Mouse (Mus musculus): ENCODE measurements around the gene Sec1. TPM values are rescaled to one million over a fixed set of nuclear protein-coding genes. Genes with fewer than 3 reads are reported as not detected.
A peak's percentile ranks its signal among the peaks of the same experiment; 100 is the strongest.

Gene Sec1
- polyA plus RNA-seq, 1 experiment from 2014 or later, result 0.52 TPM

DNA sequence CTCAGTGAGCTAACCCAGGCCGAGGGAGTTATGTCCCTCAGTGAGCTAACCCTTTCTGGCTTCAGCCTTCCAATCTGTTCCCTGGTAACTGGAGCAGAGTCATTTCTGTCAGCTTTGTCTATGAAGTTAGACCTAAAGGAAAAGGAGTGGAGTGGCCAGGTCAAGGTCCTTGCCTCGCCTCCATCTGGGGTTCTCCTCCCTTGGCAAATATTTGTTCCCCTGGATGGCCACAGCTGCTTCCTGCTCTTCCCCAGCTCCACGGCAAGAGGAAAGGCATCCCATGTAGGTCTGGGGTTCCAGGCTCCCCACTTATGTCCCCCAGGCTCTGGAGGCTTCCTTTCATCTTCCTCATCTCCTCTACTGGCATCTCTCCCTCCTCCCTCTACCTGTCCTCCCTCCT, 33.4 kb upstream of the Sec1 start:
- ATAC-seq (replicated peaks; ENCODE audit: low FRiP score), result no peak
- Histone ChIP-seq H3K27ac (ENCODE audit: low read depth, low read length) (no peak overlapping the region), H3K4me2 (ENCODE audit: low read depth, low read length, severe bottlenecking) (no peak overlapping the region), H3K4me3 (ENCODE audit: low read depth, low read length) (no peak overlapping the region), H3K9me3 (ENCODE audit: control insufficient read depth, low read length) (no peaks in the 10 kb centered on the region), H3K27me3 (ENCODE audit: control insufficient read depth, insufficient read depth, low read length) (no peaks in the 10 kb centered on the region), H3K9ac (ENCODE audit: low read length) (no peak overlapping the region), H3K36me3 (ENCODE audit: control insufficient read depth, insufficient read depth, low read length) (peaks cover 13% of the 10 kb centered on the region; the same call in 1 of the 2 replicates), H3K4me1 (replicated peaks; ENCODE audit: control insufficient read depth, insufficient read depth, low read length) (no peaks in the 10 kb centered on the region)
- DNase-seq (ENCODE audit: low spot score), result peak; percentile 41
- WGBS, result 89% methylated on average over 3 of the region's 3 CpGs

DNA sequence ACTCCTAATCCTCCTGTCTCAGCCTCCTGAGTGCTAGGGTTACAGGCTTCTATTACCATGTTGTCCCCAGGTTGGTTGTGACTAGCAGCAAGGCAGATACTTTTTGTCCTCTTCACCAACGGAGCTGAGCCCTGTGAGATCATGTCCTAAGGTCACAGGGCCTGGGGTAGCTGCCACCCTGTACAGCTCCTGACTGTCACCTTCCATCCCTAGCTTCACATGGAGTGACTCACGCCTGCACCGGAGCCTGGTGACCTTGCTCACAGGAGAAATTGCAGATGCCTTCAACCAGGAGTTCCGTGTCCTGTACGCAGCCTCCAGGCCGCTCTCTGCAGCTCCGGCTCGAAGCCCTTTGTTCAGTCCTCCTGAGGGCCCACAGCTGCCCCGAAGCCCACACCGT, 32.2 kb upstream of the Sec1 start:
- Histone ChIP-seq H3K36me3 (ENCODE audit: control insufficient read depth, insufficient read depth, low read length) (peaks cover 13% of the 10 kb centered on the region; the same call in 1 of the 2 replicates), H3K4me1 (replicated peaks; ENCODE audit: control insufficient read depth, insufficient read depth, low read length) (no peaks in the 10 kb centered on the region), H3K4me3 (ENCODE audit: low read depth, low read length) (no peak overlapping the region), H3K4me2 (ENCODE audit: low read depth, low read length, severe bottlenecking) (no peak overlapping the region), H3K9me3 (ENCODE audit: control insufficient read depth, low read length) (no peaks in the 10 kb centered on the region), H3K9ac (ENCODE audit: low read length) (no peak overlapping the region), H3K27ac (ENCODE audit: low read depth, low read length) (no peak overlapping the region), H3K27me3 (ENCODE audit: control insufficient read depth, insufficient read depth, low read length) (no peaks in the 10 kb centered on the region)
- 96% methylated on average over 10 of the region's 10 CpGs for WGBS
- peak; percentile 48 for DNase-seq (ENCODE audit: low spot score)
- ATAC-seq (replicated peaks; ENCODE audit: low FRiP score), result no peak

DNA sequence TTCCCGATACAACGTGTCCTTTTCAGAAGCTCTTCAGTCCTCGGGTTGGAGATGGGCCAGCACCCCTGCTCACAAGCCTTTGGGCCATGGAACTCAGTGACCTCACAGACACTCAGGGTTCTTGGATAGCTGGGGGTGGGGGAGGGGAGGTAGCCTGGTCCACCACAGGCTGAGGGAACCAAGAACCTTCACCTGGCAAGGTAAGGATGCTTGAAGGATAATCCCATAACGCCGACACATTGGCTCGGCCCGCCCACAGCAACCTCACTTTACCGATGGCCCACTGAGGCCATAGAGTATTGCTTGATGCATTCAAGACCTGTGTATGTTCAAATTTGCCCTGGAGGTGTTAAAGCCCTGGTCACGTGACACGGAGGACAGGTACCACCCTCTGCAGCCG, 31.5 kb upstream of the Sec1 start, which contains the start of gene Spaca4:
Gene Spaca4, minus strand, starts transcription at position 101 of the 400 bp plus-strand sequence.
- H3K27me3 ChIP-seq (ENCODE audit: control insufficient read depth, insufficient read depth, low read length), result no peaks in the 10 kb centered on the region
- no peaks in the 10 kb centered on the region for H3K4me1 ChIP-seq (replicated peaks; ENCODE audit: control insufficient read depth, insufficient read depth, low read length)
- WGBS, result 94% methylated on average over 11 of the region's 11 CpGs
- ATAC-seq (replicated peaks; ENCODE audit: low FRiP score), result no peak
- H3K4me3 ChIP-seq (ENCODE audit: low read depth, low read length), result no peak within 1 kb of the TSS
- DNase-seq (ENCODE audit: low spot score), result no peak
- H3K4me2 ChIP-seq (ENCODE audit: low read depth, low read length, severe bottlenecking), result no peak within 1 kb of the TSS
- no peak within 1 kb of the TSS for H3K9ac ChIP-seq (ENCODE audit: low read length)
- no peaks in the 10 kb centered on the region for H3K9me3 ChIP-seq (ENCODE audit: control insufficient read depth, low read length)
- H3K27ac ChIP-seq (ENCODE audit: low read depth, low read length), result no peak within 1 kb of the TSS
- H3K36me3 ChIP-seq (ENCODE audit: control insufficient read depth, insufficient read depth, low read length), result peaks cover 16% of the 10 kb centered on the region

DNA sequence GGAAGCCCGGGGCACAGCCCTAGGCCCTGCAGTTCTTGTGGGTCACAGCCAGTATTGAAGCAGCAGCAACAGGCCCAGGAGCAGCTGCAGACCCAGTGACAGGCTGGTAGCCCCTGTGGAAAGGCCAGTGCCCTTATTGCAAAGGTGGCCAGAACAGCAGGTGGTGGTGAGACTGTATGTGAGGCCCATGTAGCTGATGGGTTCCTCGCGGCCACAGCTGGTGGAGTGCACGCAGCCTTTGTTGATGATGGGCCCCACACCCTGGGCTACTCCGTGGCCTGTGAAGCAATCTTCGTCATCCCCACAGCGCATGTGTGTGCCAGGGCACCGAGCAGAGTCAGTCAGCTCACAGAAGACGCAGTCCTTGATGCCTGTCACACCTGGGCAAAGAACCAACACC, 30.9 kb upstream of the Sec1 start:
- Histone ChIP-seq H3K9ac (ENCODE audit: low read length) (no peak overlapping the region), H3K4me1 (replicated peaks; ENCODE audit: control insufficient read depth, insufficient read depth, low read length) (no peaks in the 10 kb centered on the region), H3K4me2 (ENCODE audit: low read depth, low read length, severe bottlenecking) (no peak overlapping the region), H3K4me3 (ENCODE audit: low read depth, low read length) (no peak overlapping the region), H3K27me3 (ENCODE audit: control insufficient read depth, insufficient read depth, low read length) (no peaks in the 10 kb centered on the region), H3K27ac (ENCODE audit: low read depth, low read length) (no peak overlapping the region), H3K9me3 (ENCODE audit: control insufficient read depth, low read length) (no peaks in the 10 kb centered on the region), H3K36me3 (ENCODE audit: control insufficient read depth, insufficient read depth, low read length) (peaks cover 16% of the 10 kb centered on the region)
- peak; percentile 50 for DNase-seq (ENCODE audit: low spot score)
- ATAC-seq (replicated peaks; ENCODE audit: low FRiP score), result no peak
- 96% methylated on average over 9 of the region's 9 CpGs for WGBS

DNA sequence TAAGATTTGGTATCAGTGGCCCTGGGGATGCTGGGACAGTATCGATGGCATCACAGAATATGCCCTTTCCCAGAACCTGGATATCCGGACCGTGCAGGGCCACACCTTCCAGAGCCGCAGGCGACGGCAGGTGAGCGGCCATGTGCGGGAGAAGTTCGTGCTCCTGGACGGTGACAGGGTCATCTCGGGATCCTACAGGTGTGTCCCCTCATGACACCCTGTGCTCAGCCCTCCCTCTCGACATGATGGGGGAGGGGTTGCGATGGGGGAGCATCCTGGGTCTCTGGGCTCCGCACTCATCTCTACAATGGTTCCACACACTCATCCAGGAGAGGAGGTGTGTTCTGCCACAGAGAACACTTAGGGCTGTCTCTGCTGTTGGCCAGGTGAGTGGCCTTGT, 29.6 kb upstream of the Sec1 start:
- no peak overlapping the region for H3K4me2 ChIP-seq (ENCODE audit: low read depth, low read length, severe bottlenecking)
- H3K36me3 ChIP-seq (ENCODE audit: control insufficient read depth, insufficient read depth, low read length), result peaks cover 24% of the 10 kb centered on the region
- ATAC-seq (replicated peaks; ENCODE audit: low FRiP score) (no peak), DNase-seq (ENCODE audit: low spot score) (peak; percentile 46)
- H3K9me3 ChIP-seq (ENCODE audit: control insufficient read depth, low read length), result no peaks in the 10 kb centered on the region
- H3K27me3 ChIP-seq (ENCODE audit: control insufficient read depth, insufficient read depth, low read length), result no peaks in the 10 kb centered on the region
- WGBS, result 95% methylated on average over 14 of the region's 14 CpGs
- no peak overlapping the region for H3K9ac ChIP-seq (ENCODE audit: low read length)
- H3K4me1 ChIP-seq (replicated peaks; ENCODE audit: control insufficient read depth, insufficient read depth, low read length), result peaks cover 5% of the 10 kb centered on the region
- H3K27ac ChIP-seq (ENCODE audit: low read depth, low read length), result no peak overlapping the region
- no peak overlapping the region for H3K4me3 ChIP-seq (ENCODE audit: low read depth, low read length)

DNA sequence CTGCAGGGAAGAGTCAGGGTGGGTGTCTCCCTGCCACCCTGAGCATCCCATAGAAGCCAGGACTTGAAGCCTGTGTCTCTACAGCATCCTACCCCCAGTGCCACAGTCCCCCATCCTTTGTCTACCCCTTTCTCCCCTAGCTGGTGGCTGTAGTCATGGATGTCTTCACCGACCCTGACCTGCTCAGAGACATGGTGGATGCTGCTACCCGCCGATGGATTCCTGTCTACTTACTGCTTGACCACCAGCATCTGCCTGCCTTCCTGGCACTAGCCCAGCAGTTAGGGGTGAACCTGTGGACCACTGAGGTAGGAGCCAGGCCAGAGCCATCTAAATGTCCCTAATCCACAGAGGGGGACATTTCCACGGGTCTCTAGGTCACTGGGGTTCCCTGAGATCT, 29.1 kb upstream of the Sec1 start:
- no peak for ATAC-seq (replicated peaks; ENCODE audit: low FRiP score)
- 88% methylated on average over 4 of the region's 4 CpGs for WGBS
- peaks cover 24% of the 10 kb centered on the region for H3K36me3 ChIP-seq (ENCODE audit: control insufficient read depth, insufficient read depth, low read length)

DNA sequence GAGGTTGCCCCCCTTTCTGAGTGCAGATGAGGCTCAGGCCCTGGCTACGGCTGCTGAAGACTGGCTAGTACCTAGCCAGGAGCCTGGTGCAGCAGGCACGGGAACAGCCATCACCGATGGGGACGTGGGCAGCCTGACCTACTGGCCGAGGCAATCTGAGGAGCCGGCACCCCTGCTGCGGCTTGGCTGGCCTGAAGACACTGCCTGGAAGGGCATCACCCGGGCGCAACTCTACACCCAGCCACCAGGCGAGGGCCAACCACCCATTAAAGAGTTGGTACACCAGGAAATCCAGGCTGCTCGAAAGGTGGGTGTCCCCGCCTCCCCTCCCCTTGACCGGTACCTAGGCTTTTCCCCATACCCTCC, 28.1 kb upstream of the Sec1 start:
- Histone ChIP-seq H3K4me1 (replicated peaks; ENCODE audit: control insufficient read depth, insufficient read depth, low read length) (peaks cover 6% of the 10 kb centered on the region), H3K9ac (ENCODE audit: low read length) (no peak overlapping the region), H3K4me2 (ENCODE audit: low read depth, low read length, severe bottlenecking) (no peak overlapping the region), H3K36me3 (ENCODE audit: control insufficient read depth, insufficient read depth, low read length) (peaks cover 24% of the 10 kb centered on the region), H3K27me3 (ENCODE audit: control insufficient read depth, insufficient read depth, low read length) (no peaks in the 10 kb centered on the region), H3K27ac (ENCODE audit: low read depth, low read length) (no peak overlapping the region), H3K9me3 (ENCODE audit: control insufficient read depth, low read length) (no peaks in the 10 kb centered on the region), H3K4me3 (ENCODE audit: low read depth, low read length) (no peak overlapping the region)
- DNase-seq (ENCODE audit: low spot score), result peak; percentile 54
- no peak for ATAC-seq (replicated peaks; ENCODE audit: low FRiP score)
- 87% methylated on average over 13 of the region's 13 CpGs for WGBS

More for the DNA sequence above, 29.1 kb upstream of the Sec1 start:
- Histone ChIP-seq H3K4me1 (replicated peaks; ENCODE audit: control insufficient read depth, insufficient read depth, low read length) (peaks cover 6% of the 10 kb centered on the region), H3K4me2 (ENCODE audit: low read depth, low read length, severe bottlenecking) (no peak overlapping the region), H3K9me3 (ENCODE audit: control insufficient read depth, low read length) (no peaks in the 10 kb centered on the region), H3K27ac (ENCODE audit: low read depth, low read length) (no peak overlapping the region), H3K4me3 (ENCODE audit: low read depth, low read length) (no peak overlapping the region), H3K27me3 (ENCODE audit: control insufficient read depth, insufficient read depth, low read length) (no peaks in the 10 kb centered on the region), H3K9ac (ENCODE audit: low read length) (no peak overlapping the region)
- no peak for DNase-seq (ENCODE audit: low spot score)

DNA sequence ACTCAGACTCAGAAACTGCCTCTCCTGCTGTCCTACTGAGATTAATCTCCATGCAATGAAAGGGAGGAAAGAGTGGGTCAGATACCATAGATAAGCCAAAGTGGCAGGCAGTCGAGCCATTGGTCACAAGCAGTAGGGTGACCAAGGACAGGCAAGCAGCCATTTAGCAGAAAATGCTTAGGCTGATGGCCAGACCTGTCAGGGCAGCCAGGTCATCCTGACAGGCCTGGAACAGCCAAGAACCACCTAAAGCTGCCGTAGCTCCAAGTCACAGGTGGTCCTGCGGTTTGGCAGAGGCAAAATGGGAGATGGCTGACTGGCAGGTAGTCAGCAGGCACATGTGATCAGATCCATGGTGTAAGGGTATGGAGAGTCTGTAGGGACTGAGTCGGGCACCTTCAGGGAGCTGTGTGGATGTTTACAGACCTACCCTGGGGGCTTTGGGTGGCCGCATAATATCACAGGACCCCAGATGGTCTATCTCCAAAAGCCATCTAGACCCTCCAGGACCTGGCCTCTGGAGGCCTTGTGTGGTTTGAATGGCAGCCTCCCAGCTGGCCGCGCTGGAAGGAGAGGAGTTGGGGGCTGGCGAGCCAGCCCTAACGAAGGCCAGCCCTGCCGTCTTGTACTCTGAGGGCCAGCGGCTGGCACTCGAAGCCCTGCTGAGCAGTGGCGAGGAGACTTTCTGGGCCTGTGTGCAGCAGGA, 27.6 kb upstream of the Sec1 start:
- ATAC-seq (replicated peaks; ENCODE audit: low FRiP score), result no peak
- Histone ChIP-seq H3K9ac (ENCODE audit: low read length) (no peak overlapping the region), H3K27ac (ENCODE audit: low read depth, low read length) (no peak overlapping the region), H3K4me3 (ENCODE audit: low read depth, low read length) (no peak overlapping the region), H3K9me3 (ENCODE audit: control insufficient read depth, low read length) (no peaks in the 10 kb centered on the region), H3K36me3 (ENCODE audit: control insufficient read depth, insufficient read depth, low read length) (peaks cover 24% of the 10 kb centered on the region), H3K4me1 (replicated peaks; ENCODE audit: control insufficient read depth, insufficient read depth, low read length) (peaks cover 7% of the 10 kb centered on the region), H3K4me2 (ENCODE audit: low read depth, low read length, severe bottlenecking) (no peak overlapping the region), H3K27me3 (ENCODE audit: control insufficient read depth, insufficient read depth, low read length) (no peaks in the 10 kb centered on the region)
- no peak for DNase-seq (ENCODE audit: low spot score)
- WGBS, result 75% methylated on average over 13 of the region's 13 CpGs

DNA sequence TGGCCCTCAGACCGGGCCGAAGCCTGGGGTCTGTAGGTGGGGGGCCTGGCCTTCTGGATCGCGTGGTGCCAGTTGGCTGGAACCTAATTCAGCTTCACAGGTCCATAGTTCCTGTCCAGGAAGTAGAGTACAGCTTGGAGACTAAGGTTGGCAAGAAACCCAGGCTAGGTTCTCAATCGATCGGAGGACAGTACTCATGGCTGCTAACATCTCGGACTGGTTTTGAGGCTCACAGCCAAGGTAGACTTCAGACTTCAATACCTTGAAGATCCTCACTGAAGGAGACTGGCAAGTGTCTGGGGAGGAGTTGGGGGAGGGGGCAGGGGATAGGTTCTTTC, 27.0 kb upstream of the Sec1 start:
- H3K27ac ChIP-seq (ENCODE audit: low read depth, low read length), result no peak overlapping the region
- WGBS, result 79% methylated on average over 7 of the region's 7 CpGs
- DNase-seq (ENCODE audit: low spot score), result no peak
- ATAC-seq (replicated peaks; ENCODE audit: low FRiP score), result no peak
- peaks cover 12% of the 10 kb centered on the region for H3K4me1 ChIP-seq (replicated peaks; ENCODE audit: control insufficient read depth, insufficient read depth, low read length)
- H3K4me2 ChIP-seq (ENCODE audit: low read depth, low read length, severe bottlenecking), result no peak overlapping the region
- H3K4me3 ChIP-seq (ENCODE audit: low read depth, low read length), result no peak overlapping the region
- H3K36me3 ChIP-seq (ENCODE audit: control insufficient read depth, insufficient read depth, low read length), result peaks cover 24% of the 10 kb centered on the region
- H3K9ac ChIP-seq (ENCODE audit: low read length), result no peak overlapping the region
- no peaks in the 10 kb centered on the region for H3K9me3 ChIP-seq (ENCODE audit: control insufficient read depth, low read length)
- no peaks in the 10 kb centered on the region for H3K27me3 ChIP-seq (ENCODE audit: control insufficient read depth, insufficient read depth, low read length)
